Mouse (Mus musculus): Measurements from ENCODE around the gene 1700011M02Rik.
"Not testable (repeated sequence)": the region's sequence is repeated elsewhere in the genome, so short reads cannot be mapped to it uniquely, and the experiment has no call there.

1700011M02Rik gene

DNA sequence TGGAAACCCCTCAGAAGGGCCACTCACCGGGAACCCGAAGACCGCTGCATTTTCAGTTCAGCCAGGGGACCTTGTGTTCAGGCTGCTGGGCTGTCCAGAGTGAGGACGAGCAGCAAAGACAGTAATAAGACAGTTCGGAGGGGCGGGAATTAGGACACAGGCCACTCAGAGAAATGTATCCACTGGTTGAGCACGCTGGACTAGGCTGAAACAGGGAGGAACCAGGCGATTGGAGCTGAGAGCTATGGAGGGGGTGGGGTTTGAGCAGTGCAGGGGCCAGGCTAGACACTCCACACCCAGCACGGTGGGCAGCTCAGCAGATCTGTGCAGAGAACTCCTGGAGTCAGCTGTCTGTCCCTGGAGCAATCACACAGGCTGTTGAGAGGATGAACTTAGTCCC lies at the start of gene 1700011M02Rik, which contains the start of gene Dmrtc1a:
Gene 1700011M02Rik (plus strand): TSS at position 319 of the 400 bp plus-strand sequence.
Gene Dmrtc1a (minus strand): TSS at position 101 of the 400 bp plus-strand sequence.
- DNase-seq (ENCODE audit: low spot score in 2 of 2), result not testable (repeated sequence)

DNA sequence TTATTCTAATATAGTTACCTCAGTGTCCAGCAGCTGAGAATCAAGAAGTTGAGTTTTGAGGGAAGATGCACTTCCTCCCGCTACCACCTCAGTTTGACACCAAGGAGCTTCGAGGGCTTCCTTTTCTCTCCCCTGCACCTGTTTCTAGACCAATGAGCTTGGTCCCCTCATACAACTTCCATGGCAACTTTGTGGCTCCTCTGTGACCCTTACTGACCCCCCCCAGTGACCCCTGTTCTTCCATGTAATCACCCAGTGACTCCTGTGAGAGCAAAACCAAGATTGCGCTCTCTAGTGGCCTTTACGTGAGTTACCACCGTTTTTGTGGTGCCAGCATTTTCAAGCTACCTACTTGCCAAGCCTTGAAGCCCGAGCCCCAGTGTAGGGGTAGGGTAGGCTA lies 40.8 kb upstream of the 1700011M02Rik start, which contains the start of gene 1700031F05Rik:
Gene 1700031F05Rik (minus strand): TSS at position 101 of the 400 bp plus-strand sequence.
- DNase-seq (ENCODE audit: low spot score in 2 of 2), result no peak

DNA sequence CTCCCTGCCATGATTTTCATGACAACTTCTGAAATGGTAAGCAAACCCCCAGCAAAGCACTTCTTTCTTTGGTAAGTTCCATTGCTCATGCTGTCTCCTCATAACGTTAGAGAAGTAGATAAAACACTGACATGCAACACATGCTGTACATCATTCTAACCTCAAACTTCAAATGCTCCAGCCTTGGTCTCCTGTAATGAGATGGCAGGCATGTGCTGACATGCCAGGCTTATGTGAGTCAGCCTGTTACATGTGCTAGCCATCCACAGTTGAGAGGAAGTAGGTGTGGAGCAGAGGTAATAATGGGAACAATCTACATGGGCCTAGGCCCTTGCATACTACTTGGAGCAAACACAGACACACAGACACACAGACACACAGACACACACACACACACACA lies 6.1 kb downstream of the 1700011M02Rik start:
- DNase-seq (ENCODE audit: low spot score in 2 of 2), result not testable (repeated sequence)

DNA sequence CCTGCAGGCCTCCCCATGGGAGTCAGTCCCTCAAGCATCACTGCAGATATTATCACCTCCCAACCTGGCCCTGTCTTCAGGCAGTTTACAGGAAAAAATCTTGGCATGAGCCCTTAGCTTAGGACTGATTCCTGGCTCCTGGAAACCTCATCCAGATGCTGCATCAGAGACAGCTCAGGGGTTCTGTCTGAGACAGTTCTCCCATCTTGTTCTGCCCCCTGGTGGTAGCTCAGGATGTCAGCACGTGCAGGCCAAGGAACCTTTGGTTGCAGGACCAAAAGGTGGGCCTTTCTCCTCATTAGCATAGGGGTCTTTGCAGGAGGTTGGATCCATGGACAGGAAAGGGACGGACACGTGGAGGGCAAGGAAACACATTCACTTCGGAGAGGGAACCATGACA lies 18.0 kb downstream of the 1700011M02Rik start:
- DNase-seq (ENCODE audit: low spot score in 2 of 2), result peak in 1 of 2 experiments; percentile 27

DNA sequence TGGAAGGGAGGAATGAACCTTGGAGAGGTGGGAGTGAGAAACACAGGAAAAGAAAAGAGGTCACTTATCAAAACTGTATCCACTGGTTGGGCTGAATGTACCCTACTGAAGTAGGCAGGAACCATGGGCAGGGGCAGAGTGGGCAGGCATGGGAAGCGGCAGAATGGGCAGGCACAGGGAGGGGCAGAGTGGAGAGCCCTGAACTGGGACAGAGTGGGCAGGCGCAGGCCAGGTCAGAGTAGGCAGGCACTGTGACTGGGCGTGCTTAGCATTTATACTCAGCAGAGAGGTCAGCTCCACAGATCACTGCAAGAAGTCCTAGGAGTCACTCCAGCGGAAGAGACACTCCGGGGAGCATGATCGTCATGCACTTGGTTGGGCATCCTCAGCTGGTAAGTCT lies 19.4 kb downstream of the 1700011M02Rik start, which contains the start of gene 1700018G05Rik:
Gene 1700018G05Rik (plus strand): TSS at position 301 of the 400 bp plus-strand sequence.
- not testable (repeated sequence) for DNase-seq (ENCODE audit: low spot score in 2 of 2)

DNA sequence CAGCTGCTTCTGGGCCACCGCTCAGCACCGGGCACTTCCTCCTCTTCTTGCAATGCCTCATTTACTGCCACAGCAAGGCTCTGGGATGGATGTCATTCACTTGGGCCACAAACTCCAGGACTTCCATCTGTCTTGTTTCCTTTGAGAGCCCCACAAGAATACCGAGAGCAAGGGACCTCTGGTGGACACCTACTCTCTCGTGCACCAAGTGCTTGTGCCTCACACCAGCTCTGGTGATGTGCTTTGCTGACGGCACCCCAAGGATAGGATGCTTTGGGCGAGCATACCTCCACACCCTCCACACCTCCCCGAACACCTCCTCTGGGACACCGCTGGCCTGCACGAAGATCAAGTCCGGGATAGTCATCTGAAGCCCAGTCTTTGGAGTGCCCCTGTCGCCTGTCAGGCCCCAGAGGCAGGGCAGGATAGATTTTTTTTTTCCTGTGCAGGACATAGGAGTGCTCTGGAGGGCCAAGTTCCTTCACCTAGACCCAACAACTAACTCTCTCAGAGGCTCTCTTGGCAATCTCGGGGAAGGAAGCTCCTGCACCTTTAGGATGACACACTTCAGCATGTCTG lies 24.4 kb downstream of the 1700011M02Rik start:
- no peak for DNase-seq (ENCODE audit: low spot score in 2 of 2)

DNA sequence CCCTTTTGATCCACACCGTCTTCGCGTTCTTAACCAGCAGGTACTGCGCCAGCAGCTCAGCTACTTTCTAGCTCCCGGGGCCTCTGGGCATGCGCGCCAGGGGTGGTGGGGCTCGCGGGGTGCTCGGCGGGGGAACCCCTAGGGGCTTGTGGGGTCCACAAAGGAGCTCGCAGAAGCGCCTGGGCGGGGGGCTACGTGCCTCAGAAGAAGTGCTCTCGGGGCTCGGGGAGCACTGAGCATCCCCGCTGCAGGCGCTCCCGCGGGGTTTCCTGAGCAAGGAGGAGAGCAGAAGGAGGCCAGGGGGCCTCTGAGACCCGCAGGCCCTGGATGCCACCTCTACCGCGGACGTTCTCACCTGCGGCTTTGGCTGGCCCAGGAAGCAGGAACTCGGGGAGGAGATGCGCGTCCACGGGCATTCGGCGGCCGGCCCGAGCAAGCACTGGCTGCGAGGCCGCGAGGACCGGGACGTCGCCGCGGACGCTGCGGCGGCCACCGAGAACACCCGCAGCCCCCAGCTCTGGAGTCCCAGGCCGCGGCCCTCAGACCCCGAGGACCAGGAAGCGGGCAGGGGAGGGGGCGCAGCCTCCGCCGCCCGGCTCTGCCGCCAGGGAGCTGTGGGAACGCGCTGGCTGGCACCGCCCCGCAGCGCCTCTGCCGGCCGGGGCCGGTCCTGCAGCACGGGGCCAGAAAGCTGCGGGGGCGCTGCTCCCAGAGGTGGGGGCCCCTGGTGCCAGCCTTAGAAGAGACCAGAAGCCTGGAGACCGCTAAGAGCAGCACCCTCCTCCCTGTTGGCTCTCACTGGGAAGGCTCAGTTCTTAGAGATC lies 25.1 kb downstream of the 1700011M02Rik start:
- peak; percentile 33 to 63 for DNase-seq (ENCODE audit: low spot score in 2 of 2)

DNA sequence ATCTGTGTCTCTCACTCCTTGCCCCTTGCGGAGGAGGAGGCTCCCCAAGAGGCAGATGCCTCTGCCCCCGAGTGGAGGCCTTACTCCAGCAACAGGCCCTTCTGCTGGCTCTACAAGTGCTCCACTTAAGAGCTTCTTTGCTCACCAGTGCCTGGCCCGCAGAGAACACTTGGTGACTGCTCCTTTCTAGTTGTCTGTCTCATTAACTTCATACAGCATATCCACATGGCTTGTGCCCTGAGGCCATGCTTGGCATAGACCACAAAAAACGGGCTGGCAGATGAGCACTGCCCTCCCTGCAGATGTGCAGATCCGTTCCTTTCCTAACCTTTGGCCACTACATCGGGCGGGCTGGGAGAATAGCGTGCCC lies 25.7 kb downstream of the 1700011M02Rik start:
- no peak for DNase-seq (ENCODE audit: low spot score in 2 of 2)

DNA sequence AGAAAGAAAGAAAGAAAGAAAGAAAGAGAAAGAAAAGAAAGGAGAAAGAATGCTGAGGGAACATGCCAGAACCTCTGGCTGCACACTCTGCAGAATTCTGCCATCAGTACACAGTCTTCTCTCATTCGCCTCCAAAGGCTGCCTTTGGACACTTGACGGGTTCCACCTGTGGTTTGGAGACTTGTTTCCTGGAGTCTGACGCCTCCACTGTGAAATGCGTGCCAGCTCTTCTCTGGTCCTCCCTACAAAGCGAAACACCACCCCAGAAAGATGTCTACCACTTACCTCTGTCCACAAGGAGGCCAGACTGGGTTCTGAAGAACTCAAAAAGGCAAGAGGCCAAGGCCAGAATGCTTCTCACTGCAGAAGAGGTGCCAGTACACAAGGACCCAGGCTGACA lies 28.0 kb downstream of the 1700011M02Rik start:
- DNase-seq (ENCODE audit: low spot score in 2 of 2), result no peak

DNA sequence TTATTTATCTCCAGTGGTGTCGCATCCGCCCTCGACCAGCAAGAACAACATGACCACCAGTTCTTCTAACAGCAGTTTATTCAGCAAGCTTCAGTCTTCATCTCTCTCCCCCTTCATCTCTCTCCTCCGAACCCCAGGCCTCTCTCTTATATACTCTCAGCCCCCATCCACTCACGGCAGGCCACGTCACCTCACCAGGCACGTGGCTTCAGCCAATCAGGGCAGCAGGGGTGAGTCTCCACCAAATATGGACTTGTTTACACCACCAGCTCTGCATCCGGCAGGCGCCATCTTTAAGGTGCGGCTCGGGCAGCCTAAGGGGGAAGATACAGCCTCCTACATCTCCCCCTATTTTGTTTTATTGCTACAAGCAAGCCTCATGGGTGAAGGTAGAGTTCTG lies 41.4 kb downstream of the 1700011M02Rik start:
- DNase-seq (ENCODE audit: low spot score in 2 of 2), result not testable (repeated sequence)

DNA sequence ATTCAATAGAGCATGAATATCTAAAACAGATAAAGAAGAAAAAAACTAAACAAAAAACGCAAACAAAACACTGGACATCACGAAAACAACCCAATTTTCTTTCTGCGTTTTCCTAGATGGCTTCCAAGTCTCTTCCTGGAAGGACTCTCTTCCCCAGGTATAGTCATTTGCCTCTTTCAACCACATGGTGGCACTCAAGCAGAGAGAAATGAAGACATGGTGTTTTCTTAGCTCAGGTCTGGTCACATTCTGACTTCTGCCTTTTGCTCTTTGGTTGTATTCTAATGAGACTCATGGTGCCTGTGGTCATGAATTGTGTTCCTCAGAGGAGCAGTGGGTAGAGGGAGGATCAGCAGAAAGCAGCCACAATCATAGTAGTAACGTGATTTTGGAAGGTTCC lies 50.2 kb downstream of the 1700011M02Rik start:
- DNase-seq (ENCODE audit: low spot score in 2 of 2), result peak in 1 of 2 experiments; percentile 22

Data from cerebellum, postnatal 4 days (tissue).